Mouse (Mus musculus) MEL (cell line): ENCODE data around the gene Rpn1. TPM values are rescaled to one million over a fixed set of nuclear protein-coding genes. Genes with fewer than 3 reads are reported as not detected.
A peak's percentile ranks its signal among the peaks of the same experiment; 100 is the strongest.

ENCODE experiments used
- DNase-seq: peaks from one replicate; pipeline ENCODE4 v3.0.0; 2011; ENCODE audit warnings: low read depth, low spot score
- H3K27ac ChIP-seq: 2 replicates; pipeline ENCODE4 v1.5.1; 2012; ENCODE audit warnings: low read depth, mild to moderate bottlenecking, control low read depth, low read length, moderate library complexity; ENCODE audit not compliant: control insufficient read depth
- H3K27me3 ChIP-seq, 2 experiments: fragments of 150-350 bp in 1 of 2; sonication (generic) in 1 of 2; 2 replicates each; pipeline ENCODE4 v1.6.1; 2012; ENCODE audit warnings: low read length in 2 of 2, mild to moderate bottlenecking in 2 of 2, improper control_type of control experiment in 1 of 2, moderate library complexity in 1 of 2; ENCODE audit not compliant: insufficient read depth in 2 of 2, control insufficient read depth in 1 of 2
- H3K36me3 ChIP-seq, 2 experiments: 2 replicates each; pipeline ENCODE4 v1.6.1; 2012 to 2014; ENCODE audit warnings: low read length in 2 of 2, improper control_type of control experiment in 1 of 2, inconsistent platforms in 1 of 2, mild to moderate bottlenecking in 1 of 2; ENCODE audit not compliant: insufficient read depth in 2 of 2, control insufficient read depth in 1 of 2
- H3K4me1 ChIP-seq, 2 experiments: fragments of 150-350 bp in 1 of 2; sonication (generic) in 1 of 2; 2 replicates each; pipeline ENCODE4 v1.6.1; 2012; ENCODE audit warnings: low read length in 2 of 2, improper control_type of control experiment in 1 of 2, mild to moderate bottlenecking in 1 of 2; ENCODE audit not compliant: insufficient read depth in 2 of 2, control insufficient read depth in 1 of 2
- H3K4me3 ChIP-seq, 2 experiments: fragments of 150-350 bp in 1 of 2; sonication (generic) in 1 of 2; 2 replicates each; pipeline ENCODE4 v1.5.1; 2012; ENCODE audit warnings: low read depth in 2 of 2, low read length in 2 of 2, mild to moderate bottlenecking in 2 of 2, moderate library complexity in 2 of 2, control low read depth in 1 of 2, improper control_type of control experiment in 1 of 2; ENCODE audit not compliant: control insufficient read depth in 1 of 2, insufficient read depth in 1 of 2
- H3K79me2 ChIP-seq: 2 replicates; pipeline ENCODE4 v1.6.1; 2012; ENCODE audit warnings: mild to moderate bottlenecking, low read length, moderate library complexity; ENCODE audit not compliant: control insufficient read depth, poor library complexity, insufficient read depth
- H3K9ac ChIP-seq: 2 replicates; pipeline ENCODE4 v1.6.1; 2012; ENCODE audit warnings: low read depth, mild to moderate bottlenecking, control low read depth, low read length, moderate library complexity; ENCODE audit not compliant: control insufficient read depth, poor library complexity, severe bottlenecking
- H3K9me3 ChIP-seq: fragments of 150-350 bp; sonication (generic); replicated peaks from 2 replicates; pipeline ENCODE4 v1.6.1; 2012; ENCODE audit warnings: mild to moderate bottlenecking, low read length, improper control_type of control experiment, moderate library complexity; ENCODE audit not compliant: insufficient read depth
- BHLHE40 ChIP-seq: IDR thresholded peaks from 2 replicates; pipeline ENCODE4 v1.6.1; 2012; ENCODE audit warnings: low read depth, mild to moderate bottlenecking, inconsistent platforms, low read length, improper control_type of control experiment, borderline replicate concordance
- CHD2 ChIP-seq: IDR thresholded peaks from 2 replicates; pipeline ENCODE4 v1.6.1; 2011; ENCODE audit warnings: low read length, improper control_type of control experiment
- E2F4 ChIP-seq: IDR thresholded peaks from 2 replicates; pipeline ENCODE4 v1.6.1; 2011; ENCODE audit warnings: low read depth, low read length, improper control_type of control experiment, borderline replicate concordance
- EP300 ChIP-seq, 2 experiments: IDR thresholded peaks; 2 replicates each; pipeline ENCODE4 v1.6.1; 2011; ENCODE audit warnings: improper control_type of control experiment in 2 of 2, low read length in 2 of 2, low read depth in 1 of 2, mild to moderate bottlenecking in 1 of 2
- ETS1 ChIP-seq: IDR thresholded peaks from 2 replicates; pipeline ENCODE4 v1.6.1; 2012; ENCODE audit warnings: low read depth, mild to moderate bottlenecking, inconsistent platforms, low read length, improper control_type of control experiment, moderate library complexity
- GATA1 ChIP-seq: IDR thresholded peaks from 2 replicates; pipeline ENCODE4 v1.6.1; 2011; ENCODE audit warnings: low read depth, low read length, improper control_type of control experiment
- HCFC1 ChIP-seq: IDR thresholded peaks from 2 replicates; pipeline ENCODE4 v1.6.1; 2012; ENCODE audit warnings: low read depth, mild to moderate bottlenecking, inconsistent platforms, low read length, improper control_type of control experiment, moderate library complexity
- JUND ChIP-seq: IDR thresholded peaks from 2 replicates; pipeline ENCODE4 v1.6.1; 2011; ENCODE audit warnings: low read depth, mild to moderate bottlenecking, improper control_type of control experiment, low read length
- KAT2A ChIP-seq: conservative IDR thresholded peaks from 2 replicates; pipeline ENCODE4 v1.6.1; 2012; ENCODE audit warnings: low read depth, low read length, improper control_type of control experiment, inconsistent platforms
- MAX ChIP-seq: IDR thresholded peaks from 2 replicates; pipeline ENCODE4 v1.6.1; 2011; ENCODE audit warnings: low read length, improper control_type of control experiment
- MYC ChIP-seq: IDR thresholded peaks from 2 replicates; pipeline ENCODE4 v1.6.1; 2011; ENCODE audit warnings: low read depth, mild to moderate bottlenecking, low read length, improper control_type of control experiment, moderate library complexity
- NELFE ChIP-seq: IDR thresholded peaks from 2 replicates; pipeline ENCODE4 v1.6.1; 2011; ENCODE audit warnings: low read depth, low read length, improper control_type of control experiment
- NRF1 ChIP-seq: IDR thresholded peaks from 2 replicates; pipeline ENCODE4 v1.6.1; 2014; ENCODE audit warnings: low read depth, mild to moderate bottlenecking, inconsistent platforms, low read length, improper control_type of control experiment, moderate library complexity; ENCODE audit not compliant: poor library complexity, insufficient read depth, severe bottlenecking
- POLR2A ChIP-seq, 2 experiments: IDR thresholded peaks; 2 replicates each; pipeline ENCODE4 v1.6.1; 2011 to 2012; ENCODE audit warnings: low read length in 2 of 2, mild to moderate bottlenecking in 2 of 2, control low read depth in 1 of 2, improper control_type of control experiment in 1 of 2, low read depth in 1 of 2, moderate library complexity in 1 of 2; ENCODE audit not compliant: control insufficient read depth in 1 of 2, insufficient read depth in 1 of 2, poor library complexity in 1 of 2
- POLR2AphosphoS5 ChIP-seq: IDR thresholded peaks from 2 replicates; pipeline ENCODE4 v1.6.1; 2012; ENCODE audit warnings: low read depth, borderline replicate concordance, mild to moderate bottlenecking, inconsistent platforms, low read length, moderate library complexity, mixed read lengths
- RAD21 ChIP-seq: IDR thresholded peaks from 2 replicates; pipeline ENCODE4 v1.6.1; 2011; ENCODE audit warnings: mild to moderate bottlenecking, low read depth, low read length, improper control_type of control experiment
- RCOR1 ChIP-seq: IDR thresholded peaks from 2 replicates; pipeline ENCODE4 v1.6.1; 2012; ENCODE audit warnings: low read depth, mild to moderate bottlenecking, inconsistent platforms, low read length, improper control_type of control experiment
- SMC3 ChIP-seq: IDR thresholded peaks from 2 replicates; pipeline ENCODE4 v1.6.1; 2011; ENCODE audit warnings: low read depth, low read length, improper control_type of control experiment
- TBP ChIP-seq: IDR thresholded peaks from 2 replicates; pipeline ENCODE4 v1.8.0; 2011; ENCODE audit warnings: low read depth, low read length, improper control_type of control experiment
- UBTF ChIP-seq: IDR thresholded peaks from 2 replicates; pipeline ENCODE4 v1.6.1; 2012; ENCODE audit warnings: low read depth, mild to moderate bottlenecking, inconsistent platforms, low read length, improper control_type of control experiment, moderate library complexity, borderline replicate concordance; ENCODE audit not compliant: insufficient read depth
- USF1 ChIP-seq: IDR thresholded peaks from 2 replicates; pipeline ENCODE4 v1.6.1; 2014; ENCODE audit warnings: low read depth, mild to moderate bottlenecking, inconsistent platforms, low read length, improper control_type of control experiment, moderate library complexity
- ZC3H11A ChIP-seq: IDR thresholded peaks from 2 replicates; pipeline ENCODE4 v1.6.1; 2012; ENCODE audit warnings: low read depth, mild to moderate bottlenecking, inconsistent platforms, low read length, improper control_type of control experiment
- polyA plus RNA-seq, 2 experiments: library from polyadenylated mRNA; stranded (reverse) in 1 of 2; unstranded in 1 of 2; fragments of >175 nt in 1 of 2; fragments of >200 nt in 1 of 2; gene quantifications; 2 replicates each; pipeline versions ENCODE4 v1.2.1 to v1.2.4; 2012; ENCODE audit warnings: low replicate concordance in 2 of 2, low read depth in 1 of 2; ENCODE audit not compliant: insufficient read length in 2 of 2, insufficient read depth in 1 of 2, missing spikeins in 1 of 2
- total RNA-seq: library from RNA; depleted of rRNA; stranded (reverse); fragments of 300-350 nt; gene quantifications from 2 replicates; pipeline ENCODE4 v1.2.3, GENCODE M21; 2012

Gene Rpn1
- total and polyA plus RNA-seq, 3 experiments: 289 to 412 (median 361) TPM

GRCm38 (mm10) chr6:88065968-88066367 is 18.3 kb upstream of the Rpn1 start:
- Histone ChIP-seq H3K9ac (no peak overlapping the region), H3K9me3 (no peaks in the 10 kb centered on the region), H3K36me3 (peaks cover 0 to 5% of the 10 kb centered on the region in 2 experiments; a peak in 2 of 4 replicates), H3K27me3 (no peaks in the 10 kb centered on the region; a peak in 1 of 4 replicates), H3K27ac (no peak overlapping the region), H3K4me1 (peaks cover 8 to 11% of the 10 kb centered on the region in 2 experiments), H3K79me2 (no peaks in the 10 kb centered on the region), H3K4me3 (no peak overlapping the region)
- TF ChIP-seq NRF1: no peak
- TF ChIP-seq JUND: 0 out of 2 replicates have a peak, but pooled peaks have one; percentile 1
- no peak for TF ChIP-seq POLR2A (IDR thresholded peaks at IDR 0.05; ENCODE audit: control insufficient read depth in 1 of 2, insufficient read depth in 1 of 2, low read depth in 1 of 2, low read length in 2 of 2, poor library complexity in 1 of 2)
- no peak for TF ChIP-seq TBP
- TF ChIP-seq E2F4: no peak
- no peak for TF ChIP-seq POLR2AphosphoS5
- no peak for TF ChIP-seq GATA1
- TF ChIP-seq MYC: no peak
- DNase-seq: no peak

- no peak for DNase-seq
- Histone ChIP-seq H3K9ac (no peak overlapping the region), H3K79me2 (no peaks in the 10 kb centered on the region), H3K9me3 (no peaks in the 10 kb centered on the region), H3K4me3 (no peak overlapping the region), H3K36me3 (peaks cover 0 to 5% of the 10 kb centered on the region in 2 experiments; a peak in 2 of 4 replicates)
- TF ChIP-seq ZC3H11A (no peak), UBTF (no peak), SMC3 (no peak), MAX (no peak), E2F4 (no peak), BHLHE40 (no peak), ETS1 (no peak), USF1 (no peak), NELFE (no peak), RCOR1 (no peak), POLR2AphosphoS5 (no peak), CHD2 (no peak), KAT2A (no peak), RAD21 (no peak), HCFC1 (no peak), EP300 (IDR thresholded peaks at IDR 0.05; ENCODE audit: low read depth in 1 of 2, low read length in 2 of 2) (no peak)
- TF ChIP-seq, all 39 proteins: peak for 0
- Histone ChIP-seq H3K4me1 (peaks cover 8 to 11% of the 10 kb centered on the region in 2 experiments), H3K27me3 (no peaks in the 10 kb centered on the region; a peak in 1 of 4 replicates), H3K27ac (no peak overlapping the region)
Observed at GRCm38 (mm10) chr6:88067722-88068121, 16.6 kb upstream of the Rpn1 start.
